Comparison of ENCODE assay signal across 14 mouse cellular contexts in genomic region chr8:126772194-126772593, GRCm38 (mm10).
"Had no signal": no experiment of that assay in that cellular context is flagged by ENCODE, and none has a peak within 500 bp of the region (broad histone marks: within the 10 kb centered on the region; RNA-seq: fewer than 3 reads in every experiment).

No protein-coding gene starts in this region.

- DNase-seq: lung, embryonic 14.5 days; lung, postnatal 10 days; lung, postnatal 4 days; midbrain, embryonic 14.5 days; right cerebral cortex, adult 18-20 months; right cerebral cortex, postnatal 25 days; thymus, postnatal 4 days had no signal

- H3K4me3 ChIP-seq: kidney, embryonic 15.5 days; limb, embryonic 15.5 days; liver, embryonic 15.5 days; midbrain, embryonic 10.5 days; myocyte; neural tube, embryonic 15.5 days had no signal

- H3K27me3 ChIP-seq: kidney, embryonic 15.5 days; limb, embryonic 15.5 days; liver, embryonic 15.5 days; neural tube, embryonic 15.5 days had no signal

- H3K36me3 ChIP-seq: kidney, embryonic 15.5 days; limb, embryonic 15.5 days; liver, embryonic 15.5 days; midbrain, embryonic 10.5 days; neural tube, embryonic 15.5 days had no signal

- H3K27ac ChIP-seq: kidney, embryonic 15.5 days; limb, embryonic 15.5 days; liver, embryonic 15.5 days; midbrain, embryonic 10.5 days; neural tube, embryonic 15.5 days; stomach, postnatal 0 days had no signal

- H3K4me1 ChIP-seq: midbrain, embryonic 10.5 days; neural tube, embryonic 15.5 days had no signal

- H3K9ac ChIP-seq: kidney, embryonic 15.5 days; limb, embryonic 15.5 days; liver, embryonic 15.5 days; lung, embryonic 14.5 days; neural tube, embryonic 15.5 days had no signal
